Mouse (Mus musculus) T-cell, adult 2 months (primary cell): ENCODE data around the gene Wipf2.

Experiments
- DNase-seq: peaks from one replicate; pipeline ENCODE4 v3.0.0; 2022; ENCODE audit warnings: low spot score

The Wipf2 gene

GRCm38 (mm10) chr11:98854116-98854515 is 9.3 kb upstream of the Wipf2 start:
- DNase-seq = no peak

DNA sequence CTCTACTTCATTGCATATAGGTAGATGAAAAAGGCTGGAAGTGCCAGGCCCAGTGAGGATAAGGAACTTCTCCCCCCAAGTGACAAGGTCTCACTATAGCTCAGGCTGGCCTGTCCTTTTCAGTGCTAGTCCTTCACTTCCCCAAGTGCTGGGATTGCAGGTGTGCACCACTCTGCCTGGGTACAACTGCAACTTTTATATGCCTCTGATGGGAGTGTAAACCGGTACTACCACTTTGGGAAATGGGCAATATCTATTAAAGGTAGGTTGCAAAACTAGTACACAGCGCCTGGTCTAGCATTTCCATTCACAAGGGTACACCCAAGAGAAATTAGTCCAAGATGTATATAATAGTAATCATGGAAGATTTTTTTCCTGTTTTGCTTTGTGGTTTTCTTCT is 8.8 kb upstream of the Wipf2 start:
- no peak for DNase-seq

DNA sequence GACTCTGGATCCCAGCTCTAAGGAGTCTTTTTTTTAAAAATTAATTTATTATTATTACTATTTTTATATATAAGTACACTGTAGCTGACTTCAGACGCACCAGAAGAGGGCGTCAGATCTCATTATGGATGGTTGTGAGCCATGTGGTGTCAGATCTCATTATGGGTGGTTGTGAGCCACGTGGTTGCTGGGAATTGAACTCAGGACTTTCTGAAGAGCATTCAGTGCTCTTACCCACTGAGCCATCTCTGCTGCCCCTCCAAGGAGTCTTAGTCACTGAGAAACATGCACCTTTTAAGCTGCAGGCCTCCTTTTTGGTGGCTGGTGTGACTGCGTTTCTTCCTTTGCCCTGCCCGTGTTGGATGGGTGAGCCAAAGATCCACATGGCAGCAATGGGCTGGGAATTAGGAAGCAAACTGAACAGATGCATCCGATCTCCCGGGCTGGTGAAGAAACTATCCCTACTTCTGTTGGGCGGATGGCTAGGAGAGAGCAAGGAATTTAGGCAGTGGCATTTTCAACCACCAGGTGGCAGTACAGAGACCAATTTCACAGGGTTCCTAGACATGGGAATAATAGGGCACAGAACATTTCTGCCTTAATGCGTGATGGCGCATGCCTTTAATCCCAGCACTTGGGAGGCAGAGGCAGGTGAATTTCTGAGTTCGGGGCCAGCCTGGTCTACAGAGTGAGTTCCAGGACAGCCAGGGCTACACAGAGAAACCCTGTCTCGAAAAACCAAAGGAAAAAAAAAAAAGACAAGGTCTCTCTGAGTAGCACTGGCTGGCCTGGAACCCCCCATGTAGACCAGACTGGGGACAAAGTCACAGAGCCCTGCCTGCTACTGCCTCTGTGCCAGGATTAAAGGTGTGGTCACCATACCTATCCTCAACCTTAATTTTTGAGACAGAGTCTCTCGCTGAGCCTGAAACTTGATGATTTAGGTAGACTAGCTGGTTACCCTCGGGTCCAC is 4.4 kb upstream of the Wipf2 start:
- DNase-seq = peak; percentile 69

- peak; percentile 51 for DNase-seq
These were observed 452 bp downstream of the Wipf2 start for GRCm38 (mm10) chr11:98863751-98864429.

DNA sequence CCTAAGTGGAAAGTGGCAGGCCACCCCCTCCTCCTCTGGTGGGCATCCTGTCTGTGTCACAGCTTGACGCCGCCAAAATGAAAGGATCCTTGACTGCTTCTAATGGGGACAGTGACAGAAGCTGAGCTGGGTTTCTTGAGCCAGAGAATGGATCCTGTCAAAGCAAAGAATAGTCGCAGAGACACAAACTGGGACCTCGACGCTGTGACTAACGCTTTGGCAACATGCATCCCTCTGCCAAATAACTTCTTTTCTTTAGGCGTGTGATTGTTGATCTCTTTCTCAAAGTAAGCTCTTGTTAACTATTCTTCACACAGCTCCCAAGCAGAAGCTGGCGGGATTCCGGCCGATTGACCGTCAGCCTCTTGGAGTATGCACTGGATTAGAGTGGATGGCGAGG is 3.9 kb downstream of the Wipf2 start:
- DNase-seq = no peak

- no peak for DNase-seq
These were observed 6.5 kb downstream of the Wipf2 start for GRCm38 (mm10) chr11:98869906-98870305.

DNA sequence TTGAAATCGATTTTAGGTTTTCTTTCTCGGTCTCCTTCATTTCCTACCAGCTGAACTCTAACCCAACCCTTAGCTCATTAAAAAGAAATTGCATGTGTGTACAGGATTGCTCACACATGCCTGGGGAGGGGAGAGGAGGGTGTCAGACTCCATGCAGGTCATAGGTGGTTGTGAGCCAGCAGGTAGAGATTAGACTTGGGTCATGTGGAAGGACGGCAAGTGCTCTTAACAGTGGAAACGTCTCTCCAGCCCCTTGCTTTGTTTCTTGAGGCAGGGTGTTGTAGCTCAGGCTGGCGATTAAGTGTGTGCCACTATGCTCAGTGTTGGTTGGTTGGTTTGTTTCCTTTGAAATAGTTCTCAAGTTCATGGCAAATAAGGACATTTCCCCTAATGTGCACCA is 7.4 kb downstream of the Wipf2 start:
- no peak for DNase-seq

DNA sequence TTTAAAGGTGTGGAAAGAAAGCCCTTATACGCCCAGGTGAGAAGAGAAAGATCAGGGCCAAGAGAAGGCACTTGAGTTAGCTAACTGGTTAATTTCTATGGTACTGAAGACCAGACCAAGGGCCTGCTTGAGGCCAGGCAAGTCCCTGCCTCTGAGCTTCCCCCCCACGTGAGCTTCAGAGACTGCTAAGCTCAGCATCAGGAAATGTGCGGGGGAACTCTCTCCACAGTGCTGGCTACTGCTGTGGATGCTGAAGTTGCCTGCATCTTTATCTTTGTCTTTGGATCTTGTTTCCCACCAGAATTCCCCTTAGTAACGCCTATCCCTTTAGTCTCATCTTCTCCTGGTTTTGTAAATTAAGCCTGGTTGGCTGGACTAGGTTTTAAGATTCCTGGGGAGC is 8.0 kb downstream of the Wipf2 start:
- DNase-seq = no peak

- no peak for DNase-seq
These were observed 8.6 kb downstream of the Wipf2 start for GRCm38 (mm10) chr11:98872040-98872439.

DNA sequence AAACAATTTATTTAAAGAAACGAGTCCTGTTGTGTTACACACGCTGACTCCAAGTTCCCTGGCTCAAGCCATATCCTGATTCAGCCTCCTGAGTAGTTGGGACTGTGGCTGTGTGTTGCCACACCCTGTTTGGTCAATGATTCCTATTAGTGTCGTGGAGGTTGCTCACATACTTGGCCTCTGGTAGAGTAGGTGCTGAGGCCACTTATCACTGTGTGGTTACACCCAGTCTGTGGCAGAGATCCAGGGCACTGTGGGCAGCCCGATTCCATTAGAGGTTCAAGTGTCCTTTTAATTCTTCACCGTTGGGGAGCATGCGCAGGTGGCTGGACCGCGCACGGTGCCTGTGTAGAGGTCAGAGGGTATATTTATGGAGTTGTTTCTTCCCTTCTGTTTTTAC is 10.5 kb downstream of the Wipf2 start:
- DNase-seq = no peak

GRCm38 (mm10) chr11:98877001-98877400 is 13.6 kb downstream of the Wipf2 start:
- no peak for DNase-seq

GRCm38 (mm10) chr11:98887703-98888102 is 24.3 kb downstream of the Wipf2 start:
- DNase-seq = no peak

GRCm38 (mm10) chr11:98889077-98889476 is 25.6 kb downstream of the Wipf2 start:
- DNase-seq = no peak

- DNase-seq = no peak
These were observed 26.5 kb downstream of the Wipf2 start for GRCm38 (mm10) chr11:98889977-98890376.

DNA sequence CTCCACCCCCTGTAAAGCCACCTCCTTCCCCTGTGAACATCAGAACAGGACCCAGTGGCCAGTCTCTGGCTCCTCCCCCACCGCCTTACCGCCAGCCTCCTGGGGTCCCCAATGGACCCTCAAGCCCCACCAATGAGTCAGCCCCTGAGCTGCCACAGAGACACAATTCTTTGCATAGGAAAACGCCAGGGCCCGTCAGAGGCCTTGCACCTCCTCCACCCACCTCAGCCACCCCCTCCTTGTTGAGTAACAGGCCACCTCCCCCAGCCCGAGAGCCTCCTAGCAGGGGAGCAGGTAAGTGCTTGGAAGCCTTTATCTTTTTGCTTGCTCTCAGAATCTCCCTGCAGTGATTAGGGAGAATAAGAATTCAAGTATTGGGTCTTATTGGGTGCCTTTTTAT is 29.0 kb downstream of the Wipf2 start:
- DNase-seq = no peak

DNA sequence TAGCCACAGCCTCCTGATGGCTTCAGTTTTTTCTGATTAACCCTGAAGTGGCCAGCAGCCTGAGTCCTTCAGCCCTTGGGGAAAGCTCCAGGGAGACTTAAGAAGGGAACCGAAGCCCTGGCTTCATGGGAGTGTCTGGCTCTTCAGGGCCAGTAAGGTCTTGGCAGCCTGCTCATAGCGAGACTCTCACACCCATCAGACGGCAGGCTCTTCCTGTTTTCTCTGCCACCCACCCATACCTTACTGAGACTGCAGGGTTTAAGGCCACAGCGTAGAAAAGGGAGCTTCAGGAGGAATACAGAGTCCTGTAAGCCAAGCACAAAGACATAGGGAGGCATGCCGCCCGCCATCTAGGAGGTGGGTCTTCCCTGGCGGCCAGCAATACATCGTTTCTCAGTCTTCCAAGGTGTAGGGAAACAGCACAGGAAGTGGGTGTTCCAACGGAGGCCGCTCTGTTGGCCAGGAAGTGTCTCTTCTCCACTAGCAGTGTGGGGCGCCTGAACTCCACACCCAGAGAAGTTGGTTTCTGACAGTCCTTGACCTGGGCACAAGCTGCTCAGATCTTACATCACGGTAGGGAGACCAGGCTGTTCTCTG is 37.2 kb downstream of the Wipf2 start:
- peak; percentile 58 for DNase-seq

- no peak for DNase-seq
These were observed 39.3 kb downstream of the Wipf2 start for GRCm38 (mm10) chr11:98902621-98903245.

DNA sequence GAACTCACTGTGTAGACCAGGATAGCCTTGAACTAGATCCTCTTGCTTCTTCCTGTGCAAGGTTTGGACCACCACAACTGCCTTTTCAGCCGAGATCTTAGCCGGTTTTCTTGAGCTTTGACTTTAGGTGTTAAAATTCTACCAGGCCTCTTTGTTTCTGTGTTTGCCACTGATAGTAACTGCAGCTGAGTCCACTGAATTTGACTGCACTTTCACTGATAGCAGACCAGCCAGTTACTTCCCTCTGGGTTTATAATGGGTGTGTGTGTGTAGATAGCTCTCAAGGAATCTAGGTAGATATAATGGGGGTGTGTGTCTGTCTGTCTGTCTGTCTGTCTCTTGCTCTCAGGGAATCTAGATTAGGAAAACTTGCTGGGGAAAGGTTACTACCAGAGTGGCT is 41.1 kb downstream of the Wipf2 start:
- no peak for DNase-seq

GRCm38 (mm10) chr11:98905033-98905432 is 41.6 kb downstream of the Wipf2 start:
- DNase-seq = no peak

DNA sequence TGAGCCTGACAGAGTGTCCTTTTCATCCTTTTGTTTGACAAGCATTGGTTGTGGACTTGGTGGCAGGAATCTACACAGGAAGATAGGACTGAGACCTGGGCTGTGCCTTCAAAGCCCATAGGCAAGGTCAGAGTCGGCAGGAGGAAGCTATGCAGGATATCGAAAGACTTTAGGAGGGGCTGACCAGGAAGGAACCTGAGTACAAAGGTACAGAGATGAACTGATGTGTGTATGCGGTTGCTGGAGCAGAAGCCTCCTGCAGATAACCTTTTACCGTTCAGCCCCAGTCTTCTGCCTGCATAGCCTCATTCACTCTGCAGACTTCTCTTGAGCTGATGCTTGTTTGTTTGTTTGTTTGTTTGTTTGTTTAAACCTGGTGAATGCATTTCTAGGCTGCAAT is 42.1 kb downstream of the Wipf2 start:
- DNase-seq = no peak

DNA sequence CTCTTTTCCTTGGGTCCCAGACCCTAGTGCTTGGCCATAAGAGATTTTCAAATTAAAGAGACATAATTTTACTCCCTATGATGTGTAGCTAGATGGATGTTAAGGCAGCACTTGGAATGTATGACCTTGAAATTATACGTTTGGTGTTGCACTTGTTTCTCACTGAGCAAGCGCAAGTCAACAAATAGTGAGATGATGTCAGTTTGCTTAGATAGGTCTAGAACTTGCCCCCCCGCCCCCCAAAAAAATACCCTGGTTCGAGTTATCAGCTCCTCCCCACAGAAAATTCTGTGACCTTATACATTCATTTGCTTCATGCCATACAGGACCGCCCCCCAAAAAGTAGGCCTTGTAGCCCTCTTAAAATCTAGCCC is 43.6 kb downstream of the Wipf2 start:
- DNase-seq = no peak

GRCm38 (mm10) chr11:98907437-98908173 is 44.2 kb downstream of the Wipf2 start, which contains the start of gene Cdc6:
Gene Cdc6 (plus strand): TSS chr11:98907801.
- peak; percentile 93 for DNase-seq
